Mouse (Mus musculus) spleen, adult 12 weeks (tissue): Measurements from ENCODE around the gene Slc25a25.

Experiments used
- DNase-seq: peaks from one replicate; pipeline ENCODE4 v3.0.0; 2022; ENCODE audit warnings: low spot score

Slc25a25 gene

DNA sequence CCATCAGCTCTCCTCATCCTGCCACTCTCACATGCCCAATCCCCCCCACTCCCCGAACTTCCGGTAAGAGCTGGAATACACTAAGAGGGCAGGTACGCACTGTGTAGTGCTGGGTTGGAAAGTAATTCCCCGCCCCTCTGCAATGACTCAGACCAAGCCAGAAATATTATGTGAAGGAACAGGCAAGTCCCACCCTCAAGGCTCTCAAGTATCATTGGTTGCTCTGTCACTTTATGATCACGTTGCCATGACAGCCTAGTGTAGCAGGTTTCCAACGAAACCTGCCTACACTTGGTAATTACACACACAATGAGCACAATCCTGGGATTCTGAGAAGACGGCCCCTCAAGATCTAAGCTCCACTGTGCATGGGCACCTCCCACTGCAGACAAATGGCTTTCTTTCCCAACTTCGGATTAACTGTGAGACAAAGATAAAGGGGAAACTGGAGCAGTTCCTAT lies 23.0 kb downstream of the Slc25a25 start:
- no peak for DNase-seq

- no peak for DNase-seq
Observed at GRCm38 (mm10) chr2:32427720-32428119, 23.5 kb downstream of the Slc25a25 start.

GRCm38 (mm10) chr2:32426141-32426540 lies 25.1 kb downstream of the Slc25a25 start:
- DNase-seq: no peak

DNA sequence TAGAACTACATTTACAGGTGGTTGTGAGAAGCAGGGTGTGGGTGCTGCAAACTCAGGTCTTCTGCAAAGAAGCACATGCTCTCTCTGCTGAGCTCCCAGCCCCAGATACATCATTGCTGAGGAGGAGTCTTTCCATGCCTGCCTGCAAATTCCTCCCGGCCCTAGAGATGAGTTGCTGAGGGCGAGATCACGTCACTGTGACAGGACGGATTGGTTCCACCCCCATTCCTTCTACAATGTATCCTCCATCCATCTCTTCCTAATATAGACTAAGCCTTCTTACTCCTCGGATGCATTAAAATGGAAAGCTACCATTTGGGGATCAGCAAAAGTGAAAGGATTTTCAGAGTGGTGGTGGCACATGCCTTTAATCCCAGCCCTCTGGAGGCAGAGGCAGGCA lies 25.7 kb downstream of the Slc25a25 start:
- no peak for DNase-seq

DNA sequence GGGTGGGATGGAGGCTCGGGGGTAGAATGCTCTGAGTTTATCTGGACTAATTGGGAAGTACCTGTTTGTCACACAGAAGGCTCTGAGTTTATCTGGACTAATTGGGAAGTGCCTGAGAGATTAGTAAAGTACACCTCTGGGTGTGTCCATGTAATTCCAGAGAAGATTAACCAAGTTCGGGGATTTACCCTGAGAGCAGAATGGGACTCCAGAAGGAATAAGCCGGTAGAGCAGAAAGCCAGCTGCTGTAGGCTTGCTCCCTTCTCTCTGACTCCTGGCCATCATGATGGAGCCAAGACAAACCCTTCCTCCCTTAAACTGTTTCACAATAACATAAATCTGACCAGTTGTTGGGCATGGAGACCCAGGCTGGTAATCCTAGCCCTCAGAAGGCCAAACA lies 26.4 kb downstream of the Slc25a25 start:
- DNase-seq: no peak

GRCm38 (mm10) chr2:32423481-32424331 lies 27.5 kb downstream of the Slc25a25 start:
- no peak for DNase-seq

GRCm38 (mm10) chr2:32421851-32422251 lies 29.4 kb downstream of the Slc25a25 start:
- no peak for DNase-seq

GRCm38 (mm10) chr2:32420647-32421046 lies 30.6 kb downstream of the Slc25a25 start:
- no peak for DNase-seq

- DNase-seq: no peak
Observed at GRCm38 (mm10) chr2:32420066-32420608, 31.1 kb downstream of the Slc25a25 start.

- no peak for DNase-seq
Observed at GRCm38 (mm10) chr2:32419359-32419758, 31.9 kb downstream of the Slc25a25 start.

DNA sequence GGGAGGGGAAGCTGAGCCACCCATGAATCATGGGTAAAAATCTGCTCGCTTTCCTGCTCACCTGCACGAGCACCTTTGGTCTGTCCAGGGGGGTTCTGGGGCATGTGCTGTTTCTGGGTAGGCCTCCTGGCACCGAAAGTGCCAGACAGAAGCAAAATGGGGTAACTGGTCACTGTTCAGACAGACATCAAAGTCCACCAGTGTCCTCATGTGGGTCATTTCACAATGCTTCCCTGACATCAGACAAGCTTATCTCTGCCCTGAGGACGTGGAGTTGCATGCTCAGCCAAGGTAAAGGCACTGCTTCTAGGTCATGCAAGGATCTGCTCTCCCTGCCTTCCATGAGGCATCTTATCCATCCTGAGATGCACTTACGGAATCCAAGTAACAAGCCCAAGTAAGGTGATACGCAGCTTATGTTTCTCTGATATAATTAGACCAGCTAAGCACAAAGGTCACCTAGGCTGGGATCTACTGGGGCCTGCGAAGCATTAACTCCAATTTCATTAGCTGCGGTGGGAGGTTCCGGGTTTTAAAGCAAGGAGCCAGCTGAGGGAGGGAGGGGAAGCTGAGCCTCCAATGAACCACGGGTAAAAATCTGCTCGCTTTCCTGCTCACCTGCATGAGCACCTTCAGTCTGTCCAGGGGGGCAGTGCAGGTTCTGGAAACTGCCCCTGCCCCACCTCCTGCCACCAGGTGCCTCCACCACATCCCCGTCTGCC lies 32.7 kb downstream of the Slc25a25 start:
- no peak for DNase-seq

GRCm38 (mm10) chr2:32417486-32417885 lies 33.8 kb downstream of the Slc25a25 start:
- DNase-seq: no peak

DNA sequence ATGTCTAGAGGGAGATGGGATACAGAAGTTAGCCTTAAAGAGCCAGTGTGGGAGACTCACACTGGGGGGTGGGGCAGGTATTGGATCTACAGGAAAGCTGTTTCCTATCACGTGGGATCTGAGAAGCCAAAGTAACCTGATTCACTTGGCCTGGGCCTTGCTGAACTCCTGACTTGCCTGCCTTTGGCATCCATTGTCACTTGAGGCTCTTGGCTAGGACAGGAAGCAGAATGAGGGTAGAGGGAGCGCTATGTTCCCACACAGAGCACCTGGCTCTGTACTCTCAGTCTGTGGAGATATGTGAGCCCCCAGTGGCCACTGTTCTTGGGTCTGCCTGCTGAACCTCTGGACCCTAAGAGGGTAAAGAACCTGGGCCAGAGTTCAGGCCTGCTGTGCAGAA lies 34.7 kb downstream of the Slc25a25 start:
- no peak for DNase-seq

GRCm38 (mm10) chr2:32415801-32416200 lies 35.4 kb downstream of the Slc25a25 start:
- DNase-seq: no peak

- no peak for DNase-seq
Observed at GRCm38 (mm10) chr2:32413936-32414335, 37.3 kb downstream of the Slc25a25 start.

GRCm38 (mm10) chr2:32412742-32413531 lies 38.3 kb downstream of the Slc25a25 start:
- no peak for DNase-seq

DNA sequence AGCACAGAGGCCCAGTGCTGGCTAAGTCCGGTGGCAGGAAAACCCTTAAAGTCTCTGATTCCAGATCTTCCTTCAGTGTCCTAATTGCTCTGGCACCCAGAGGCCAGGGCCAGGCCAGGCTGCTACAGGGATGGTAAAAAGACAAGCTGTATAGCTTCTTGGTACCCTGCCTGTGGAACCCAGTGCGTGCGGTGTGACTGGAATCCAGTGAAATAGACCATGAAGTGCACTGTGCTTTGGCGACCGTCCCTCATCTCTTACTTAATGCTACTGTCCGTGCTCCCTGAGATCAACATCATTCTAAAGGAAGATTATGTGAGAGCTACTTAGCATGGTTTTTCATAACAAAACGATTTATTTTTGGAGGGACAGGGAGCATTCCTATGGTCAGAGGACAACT lies 39.8 kb downstream of the Slc25a25 start:
- no peak for DNase-seq

- no peak for DNase-seq
Observed at GRCm38 (mm10) chr2:32408429-32409424, 42.5 kb downstream of the Slc25a25 start.

DNA sequence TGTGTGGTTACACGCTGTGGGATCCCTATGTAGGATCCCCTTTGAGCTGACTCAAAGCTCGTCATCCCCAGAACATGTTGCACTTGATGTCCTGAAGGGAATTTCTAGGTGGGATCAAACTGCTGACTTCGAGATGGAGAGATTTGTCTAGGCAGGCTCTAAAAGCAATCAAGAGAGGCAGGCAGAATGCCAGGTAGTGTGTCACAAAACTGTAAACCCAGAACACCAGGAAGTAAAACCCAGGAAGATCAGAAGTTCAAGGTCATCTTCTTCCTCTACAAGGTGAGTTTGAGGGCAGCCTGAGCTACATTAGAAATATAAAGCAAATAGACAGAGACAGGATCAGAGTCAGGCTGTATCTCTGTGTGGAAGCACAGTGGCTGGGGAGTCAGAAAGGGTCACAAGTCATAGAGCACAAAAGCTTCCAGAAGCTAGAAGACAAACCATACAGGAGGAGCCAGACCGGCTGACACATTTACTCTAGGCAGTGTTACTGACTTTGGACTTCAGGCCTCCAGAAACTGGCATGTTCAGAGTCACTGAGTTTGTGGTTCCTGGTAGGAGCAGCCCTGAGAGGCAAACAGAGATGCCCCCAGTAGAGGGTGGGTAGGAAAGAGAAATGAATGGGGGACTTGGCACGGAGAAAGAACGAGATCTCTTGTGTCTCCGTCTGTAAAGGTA lies 44.0 kb downstream of the Slc25a25 start:
- DNase-seq: no peak

GRCm38 (mm10) chr2:32404663-32405062 lies 46.6 kb downstream of the Slc25a25 start:
- DNase-seq: peak; percentile 86
